Mouse (Mus musculus) ES-Bruce4 (cell line): ENCODE data around the gene Tmem183a.

Source experiments
- CTCF ChIP-seq: IDR thresholded peaks from one replicate; pipeline ENCODE4 v1.8.1; 2011; ENCODE audit warnings: low read depth, low read length
- POLR2A ChIP-seq: IDR thresholded peaks from one replicate; pipeline ENCODE4 v1.8.1; 2011; ENCODE audit warnings: low read length; ENCODE audit not compliant: insufficient read depth

DNA sequence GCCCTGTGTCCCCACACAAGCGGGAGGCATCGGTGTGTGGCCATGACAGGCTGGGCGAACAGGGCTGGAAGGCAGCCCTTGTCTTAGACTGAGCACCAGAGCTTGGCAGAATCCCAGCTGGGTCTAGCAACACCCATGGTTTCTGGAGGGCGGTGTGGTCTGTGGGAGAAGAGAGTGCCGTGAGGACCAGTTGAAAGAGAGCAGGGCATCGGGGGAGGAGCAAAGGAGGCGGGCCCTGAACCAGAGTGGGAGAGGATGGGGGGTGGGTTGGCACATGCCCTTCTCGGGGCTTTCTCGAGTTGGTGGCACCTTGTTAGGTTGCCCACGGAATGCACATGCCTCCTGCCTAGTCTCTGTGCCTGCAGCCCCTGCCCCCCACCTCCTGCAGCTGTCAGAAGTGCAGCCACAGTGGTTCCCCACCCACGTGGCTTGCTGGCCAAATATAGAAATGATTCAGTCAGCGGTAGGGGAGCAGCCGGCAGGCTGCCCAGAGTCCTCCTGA lies 29.0 kb downstream of the Tmem183a start, which contains the start of gene Ppfia4:
- TF ChIP-seq POLR2A (no peak), CTCF (no peak)
